Mouse (Mus musculus): ENCODE measurements around the gene Otogl. TPM values are rescaled to one million over a fixed set of nuclear protein-coding genes. Genes with fewer than 3 reads are reported as not detected.
A peak's percentile ranks its signal among the peaks of the same experiment; 100 is the strongest.

Otogl gene
- total and polyA plus RNA-seq, 2 experiments from 2014 or later: 0.08 to 0.16 TPM

- DNase-seq (ENCODE audit: low spot score): no peak
- WGBS: 85% methylated on average over 10 of the region's 10 CpGs
Observed at GRCm38 (mm10) chr10:107794812-107795756, 116.8 kb downstream of the Otogl start.

GRCm38 (mm10) chr10:107792491-107792890 lies 119.4 kb downstream of the Otogl start:
- no peak for TF ChIP-seq CTCF (IDR thresholded peaks at IDR 0.05; ENCODE audit: low read depth)
- 84% methylated on average over 3 of the region's 3 CpGs for WGBS
- H3K27me3 ChIP-seq (ENCODE audit: insufficient read depth, low read length): no peaks in the 10 kb centered on the region
- no peak overlapping the region for H3K9ac ChIP-seq (replicated peaks; ENCODE audit: low read length)
- no peak overlapping the region for H3K4me2 ChIP-seq (ENCODE audit: low read depth, low read length)
- H3K27ac ChIP-seq: no peak overlapping the region
- H3K36me3 ChIP-seq (ENCODE audit: insufficient read depth, low read length): no peaks in the 10 kb centered on the region
- H3K4me1 ChIP-seq (ENCODE audit: insufficient read depth, low read length): no peaks in the 10 kb centered on the region
- no peak overlapping the region for H3K4me3 ChIP-seq (ENCODE audit: low read length)
- H3K9me3 ChIP-seq (ENCODE audit: low read length): no peaks in the 10 kb centered on the region
- ATAC-seq (no peak), DNase-seq (ENCODE audit: low spot score) (no peak)

More at GRCm38 (mm10) chr10:107794812-107795756, 116.8 kb downstream of the Otogl start:
- no peak overlapping the region for H3K4me2 ChIP-seq (ENCODE audit: low read depth, low read length)
- H3K9me3 ChIP-seq (ENCODE audit: low read length): no peaks in the 10 kb centered on the region
- H3K4me3 ChIP-seq (ENCODE audit: low read length): no peak overlapping the region
- no peak for TF ChIP-seq CTCF (IDR thresholded peaks at IDR 0.05; ENCODE audit: low read depth)
- no peak overlapping the region for H3K9ac ChIP-seq (replicated peaks; ENCODE audit: low read length)
- ATAC-seq: no peak
- H3K4me1 ChIP-seq (ENCODE audit: insufficient read depth, low read length): no peaks in the 10 kb centered on the region
- H3K36me3 ChIP-seq (ENCODE audit: insufficient read depth, low read length): no peaks in the 10 kb centered on the region
- H3K27me3 ChIP-seq (ENCODE audit: insufficient read depth, low read length): no peaks in the 10 kb centered on the region
- no peak overlapping the region for H3K27ac ChIP-seq

- DNase-seq (ENCODE audit: low spot score) (no peak), ATAC-seq (no peak)
- Histone ChIP-seq H3K4me1 (ENCODE audit: insufficient read depth, low read length) (no peaks in the 10 kb centered on the region), H3K27ac (no peak overlapping the region), H3K9ac (replicated peaks; ENCODE audit: low read length) (no peak overlapping the region), H3K27me3 (ENCODE audit: insufficient read depth, low read length) (no peaks in the 10 kb centered on the region), H3K4me2 (ENCODE audit: low read depth, low read length) (no peak overlapping the region), H3K36me3 (ENCODE audit: insufficient read depth, low read length) (no peaks in the 10 kb centered on the region), H3K9me3 (ENCODE audit: low read length) (no peaks in the 10 kb centered on the region), H3K4me3 (ENCODE audit: low read length) (no peak overlapping the region)
- WGBS: 73% methylated on average over 2 of the region's 2 CpGs
- no peak for TF ChIP-seq CTCF (IDR thresholded peaks at IDR 0.05; ENCODE audit: low read depth)
Observed at GRCm38 (mm10) chr10:107779548-107779947, 132.4 kb downstream of the Otogl start.

GRCm38 (mm10) chr10:107759624-107760023 lies 152.3 kb downstream of the Otogl start:
- no peaks in the 10 kb centered on the region for H3K4me1 ChIP-seq (ENCODE audit: insufficient read depth, low read length)
- ATAC-seq (no peak), DNase-seq (ENCODE audit: low spot score) (no peak)
- no peak overlapping the region for H3K4me3 ChIP-seq (ENCODE audit: low read length)
- 39% methylated on average over 1 of the region's 1 CpGs for WGBS
- no peak overlapping the region for H3K9ac ChIP-seq (replicated peaks; ENCODE audit: low read length)
- H3K36me3 ChIP-seq (ENCODE audit: insufficient read depth, low read length): no peaks in the 10 kb centered on the region
- no peaks in the 10 kb centered on the region for H3K27me3 ChIP-seq (ENCODE audit: insufficient read depth, low read length)
- no peak overlapping the region for H3K4me2 ChIP-seq (ENCODE audit: low read depth, low read length)
- no peaks in the 10 kb centered on the region for H3K9me3 ChIP-seq (ENCODE audit: low read length)
- TF ChIP-seq CTCF (IDR thresholded peaks at IDR 0.05; ENCODE audit: low read depth): no peak
- no peak overlapping the region for H3K27ac ChIP-seq

- ATAC-seq: no peak
- TF ChIP-seq CTCF (IDR thresholded peaks at IDR 0.05; ENCODE audit: low read depth): no peak
- Histone ChIP-seq H3K4me2 (ENCODE audit: low read depth, low read length) (no peak overlapping the region), H3K4me3 (ENCODE audit: low read length) (no peak overlapping the region), H3K36me3 (ENCODE audit: insufficient read depth, low read length) (no peaks in the 10 kb centered on the region), H3K27me3 (ENCODE audit: insufficient read depth, low read length) (no peaks in the 10 kb centered on the region), H3K9ac (replicated peaks; ENCODE audit: low read length) (no peak overlapping the region), H3K4me1 (ENCODE audit: insufficient read depth, low read length) (no peaks in the 10 kb centered on the region; the same call in 1 of the 2 replicates), H3K9me3 (ENCODE audit: low read length) (no peaks in the 10 kb centered on the region), H3K27ac (no peak overlapping the region)
- DNase-seq (ENCODE audit: low spot score): no peak
- WGBS: 94% methylated on average over 3 of the region's 3 CpGs
Observed at GRCm38 (mm10) chr10:107753471-107753870, 158.5 kb downstream of the Otogl start.

GRCm38 (mm10) chr10:107752351-107753143 lies 159.4 kb downstream of the Otogl start:
- no peak for TF ChIP-seq CTCF (IDR thresholded peaks at IDR 0.05; ENCODE audit: low read depth)
- WGBS: 18% methylated on average over 15 of the region's 15 CpGs
- H3K4me3 ChIP-seq (ENCODE audit: low read length): peak overlapping the region; percentile 18

More at GRCm38 (mm10) chr10:107752351-107753143, 159.4 kb downstream of the Otogl start:
- H3K27me3 ChIP-seq (ENCODE audit: insufficient read depth, low read length): no peaks in the 10 kb centered on the region
- peak overlapping the region; percentile 51 for H3K4me2 ChIP-seq (ENCODE audit: low read depth, low read length)
- no peaks in the 10 kb centered on the region for H3K36me3 ChIP-seq (ENCODE audit: insufficient read depth, low read length)
- ATAC-seq: peak; percentile 49; the same call in 1 of the 2 replicates
- H3K27ac ChIP-seq: no peak overlapping the region
- no peaks in the 10 kb centered on the region for H3K9me3 ChIP-seq (ENCODE audit: low read length)
- peak; percentile 55 for DNase-seq (ENCODE audit: low spot score)
- no peak overlapping the region for H3K9ac ChIP-seq (replicated peaks; ENCODE audit: low read length)
- no peaks in the 10 kb centered on the region; the same call in 1 of the 2 replicates for H3K4me1 ChIP-seq (ENCODE audit: insufficient read depth, low read length)

All from hindbrain, postnatal 0 days (tissue).